Mouse (Mus musculus) embryo, embryonic 10.5 days (tissue): ENCODE data around the gene Exosc8.
A peak's percentile ranks its signal among the peaks of the same experiment; 100 is the strongest.
"Not testable (repeated sequence)": the region's sequence is repeated elsewhere in the genome, so short reads cannot be mapped to it uniquely, and the experiment has no call there.

Experiments
- DNase-seq: peaks from one replicate; pipeline ENCODE4 v3.0.0-alpha.2; 2015; ENCODE audit warnings: low spot score

Gene Exosc8

DNA sequence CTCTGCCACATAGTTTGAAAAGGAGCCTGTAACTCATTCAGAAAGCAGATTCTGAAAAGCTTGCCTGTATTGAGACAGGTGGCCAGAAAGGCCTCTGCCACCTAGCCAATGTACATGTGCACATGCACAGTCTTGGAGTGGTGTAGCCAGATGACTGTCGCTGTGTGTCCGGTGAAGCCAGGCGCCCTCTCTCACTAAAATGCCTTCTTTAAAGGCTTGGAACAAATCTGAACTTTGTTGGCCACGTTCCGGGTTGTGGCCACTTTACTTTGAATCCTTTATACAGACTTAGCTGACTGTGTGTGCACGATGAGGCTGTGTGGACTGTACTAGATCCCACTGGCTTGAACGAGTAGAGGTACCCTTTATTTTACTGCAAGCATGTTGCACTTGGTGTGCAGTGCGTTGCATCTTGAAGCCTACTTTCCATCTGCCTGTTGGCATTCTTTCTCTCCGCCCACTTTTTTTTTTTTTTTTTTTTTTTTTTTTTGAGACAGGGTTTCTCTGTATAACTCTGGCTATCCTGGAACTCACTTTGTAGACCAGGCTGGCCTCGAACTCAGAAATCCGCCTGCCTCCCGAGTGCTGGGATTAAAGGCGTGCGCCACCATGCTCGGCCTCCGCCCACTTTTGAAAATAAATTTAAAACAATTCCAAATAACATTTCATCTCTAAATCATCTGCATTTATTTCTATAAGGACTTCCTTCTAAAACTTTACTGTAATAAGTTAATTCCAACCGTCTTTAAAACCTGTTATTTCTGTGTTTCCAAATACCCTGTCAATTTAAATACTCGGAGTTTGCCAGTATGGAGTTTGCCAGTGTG lies 1.1 kb upstream of the Exosc8 start:
- DNase-seq, result peak; percentile 51

DNA sequence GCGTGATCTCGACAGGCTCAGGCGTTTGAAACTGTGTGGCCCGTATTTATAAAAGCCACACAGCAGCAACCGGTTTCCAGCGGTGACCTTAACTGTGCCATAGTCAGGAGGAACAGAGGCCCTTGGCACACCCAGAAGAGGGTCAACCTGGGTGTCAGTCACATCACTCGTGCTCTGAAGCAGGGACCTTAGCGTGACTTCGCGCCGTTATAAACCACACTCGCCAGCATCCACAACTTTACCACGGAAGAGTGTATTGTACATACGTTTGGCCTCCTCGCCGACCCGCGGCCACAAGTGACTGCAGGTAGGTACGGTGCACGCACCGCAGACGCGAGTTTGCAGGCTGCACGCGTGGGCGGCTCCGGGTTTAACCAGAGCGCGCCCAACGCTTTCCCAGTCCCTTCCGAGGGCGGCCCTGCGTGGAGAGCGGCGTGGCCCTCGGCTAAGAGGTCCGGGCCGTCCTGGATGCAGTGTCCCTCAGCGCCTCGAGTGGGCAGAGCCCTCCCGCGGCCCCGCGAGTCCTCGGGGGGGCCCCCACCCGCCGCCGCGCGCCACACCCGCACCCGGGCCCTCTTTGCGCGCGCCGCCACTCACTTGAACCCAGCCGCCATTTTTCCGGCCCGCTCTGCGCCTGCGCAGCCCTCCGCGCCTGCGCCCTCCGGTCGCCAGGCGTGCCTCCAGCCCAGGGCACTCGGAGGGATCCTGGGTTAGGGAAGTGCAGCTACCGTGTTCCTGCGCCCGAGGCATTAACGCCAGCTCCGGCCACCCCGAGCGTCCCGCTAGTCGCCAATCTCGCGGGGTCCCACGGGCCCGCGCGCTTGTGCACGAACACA lies 564 bp downstream of the Exosc8 start:
- peak; percentile 89 for DNase-seq

GRCm38 (mm10) chr3:54732371-54732770 lies 2.8 kb downstream of the Exosc8 start:
- no peak for DNase-seq

DNA sequence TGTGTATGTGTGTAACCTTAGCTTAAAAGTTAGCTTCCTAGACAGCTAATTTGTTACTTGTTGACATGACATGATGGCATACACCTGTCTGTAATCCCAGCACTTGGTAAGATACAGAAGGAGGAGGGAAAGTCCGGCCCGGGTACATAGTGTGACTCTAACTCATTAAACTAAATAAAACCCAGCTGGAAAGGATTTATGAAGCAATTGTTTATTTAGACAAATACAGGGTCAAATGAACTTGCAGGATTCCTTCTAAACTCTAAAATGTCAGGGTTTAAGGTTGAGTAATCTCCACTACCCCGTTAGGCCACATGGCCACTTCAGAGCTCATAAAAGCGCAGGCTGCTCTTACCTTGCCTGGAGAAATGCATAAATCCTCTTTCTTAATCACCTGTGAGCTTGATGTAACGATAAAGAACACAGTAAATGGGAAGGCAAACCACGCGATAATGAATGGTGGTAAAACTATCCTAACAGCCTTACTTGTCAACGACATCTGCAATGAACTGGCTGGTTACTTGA lies 3.5 kb downstream of the Exosc8 start:
- no peak for DNase-seq

DNA sequence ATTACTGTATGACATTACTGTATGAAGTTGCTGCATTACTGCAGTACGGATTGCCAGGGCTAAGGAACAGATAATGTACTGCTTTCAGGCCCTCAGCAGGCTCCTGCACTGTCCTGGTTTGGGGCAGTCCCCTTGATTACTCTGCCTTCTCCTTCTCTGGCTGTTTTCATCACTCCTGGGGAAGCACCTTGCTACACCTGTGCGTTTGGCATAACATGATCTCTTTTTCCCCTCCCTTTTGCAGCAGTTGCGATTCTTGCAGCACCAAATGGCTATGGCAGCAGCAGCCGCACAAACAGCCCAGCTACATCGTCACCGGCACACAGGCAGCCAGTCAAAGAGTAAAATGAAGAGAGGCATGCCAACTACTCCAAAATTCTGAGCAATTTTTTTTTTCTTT lies 7.1 kb downstream of the Exosc8 start:
- DNase-seq, result no peak

GRCm38 (mm10) chr3:54727588-54727987 lies 7.6 kb downstream of the Exosc8 start:
- DNase-seq, result no peak

- no peak for DNase-seq
Measured at GRCm38 (mm10) chr3:54725344-54725743, 9.8 kb downstream of the Exosc8 start.

DNA sequence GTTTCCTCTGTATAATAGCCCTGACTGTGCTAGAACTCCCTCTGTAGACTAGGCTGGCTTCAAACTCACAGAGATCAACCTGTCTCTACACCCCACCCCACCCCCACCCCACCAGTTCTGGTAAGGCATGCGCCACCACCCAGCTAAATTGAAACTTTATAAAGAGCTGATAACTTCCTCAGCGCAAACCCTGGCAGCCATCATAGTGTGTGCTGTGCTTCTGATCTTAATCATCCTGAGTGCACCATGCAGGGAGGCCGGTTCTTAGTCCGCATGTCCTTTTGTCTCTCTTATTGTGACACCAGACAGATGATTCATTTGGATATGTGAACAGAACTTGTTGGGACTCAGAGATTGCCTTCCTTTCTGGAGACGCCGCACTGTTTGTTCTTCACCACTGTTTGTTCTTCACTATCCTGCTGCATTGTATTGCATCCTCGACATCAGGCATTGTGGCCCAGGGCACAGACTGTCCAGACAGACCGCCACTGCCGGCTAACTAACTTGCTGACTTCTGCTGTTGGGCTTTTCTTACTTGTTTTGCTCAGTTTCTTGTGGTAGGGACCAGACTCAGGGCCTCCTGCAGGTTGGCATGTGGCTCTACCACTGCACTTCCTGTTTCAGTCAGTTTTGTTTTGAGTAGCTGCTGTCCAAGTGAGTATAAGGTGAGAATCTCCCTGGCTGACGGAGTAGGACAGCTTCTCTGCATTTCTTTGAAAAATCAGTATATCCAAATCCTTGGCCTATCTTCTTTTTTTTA lies 11.3 kb downstream of the Exosc8 start:
- no peak for DNase-seq

DNA sequence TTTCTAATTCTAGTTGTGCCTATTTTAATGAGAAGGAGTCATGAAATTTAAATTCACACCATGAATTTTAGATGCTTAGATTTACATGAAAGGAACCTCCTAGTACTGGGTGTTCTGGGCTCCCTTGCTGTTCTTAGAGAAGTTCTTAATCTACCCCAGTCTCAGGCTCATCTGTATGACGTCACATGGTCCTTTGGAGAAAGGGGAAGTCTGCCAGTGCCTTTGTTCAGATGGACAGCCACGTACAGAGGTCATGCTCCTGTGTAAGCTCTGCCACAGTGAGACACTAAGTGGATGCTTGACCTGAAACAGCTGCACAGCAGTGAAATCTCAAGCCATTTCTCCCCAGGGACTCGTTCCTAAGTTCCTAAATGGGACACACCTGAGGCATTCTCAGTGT lies 16.2 kb downstream of the Exosc8 start:
- DNase-seq, result peak; percentile 7

- no peak for DNase-seq
Measured at GRCm38 (mm10) chr3:54717348-54717747, 17.8 kb downstream of the Exosc8 start.

GRCm38 (mm10) chr3:54715461-54715860 lies 19.7 kb downstream of the Exosc8 start:
- DNase-seq, result no peak

- no peak for DNase-seq
Measured at GRCm38 (mm10) chr3:54714253-54714652, 20.9 kb downstream of the Exosc8 start, which contains the start of gene Gm21958. Gm21958 (minus strand) TSS chr3:54714353.

GRCm38 (mm10) chr3:54708972-54709371 lies 26.2 kb downstream of the Exosc8 start:
- DNase-seq, result no peak

DNA sequence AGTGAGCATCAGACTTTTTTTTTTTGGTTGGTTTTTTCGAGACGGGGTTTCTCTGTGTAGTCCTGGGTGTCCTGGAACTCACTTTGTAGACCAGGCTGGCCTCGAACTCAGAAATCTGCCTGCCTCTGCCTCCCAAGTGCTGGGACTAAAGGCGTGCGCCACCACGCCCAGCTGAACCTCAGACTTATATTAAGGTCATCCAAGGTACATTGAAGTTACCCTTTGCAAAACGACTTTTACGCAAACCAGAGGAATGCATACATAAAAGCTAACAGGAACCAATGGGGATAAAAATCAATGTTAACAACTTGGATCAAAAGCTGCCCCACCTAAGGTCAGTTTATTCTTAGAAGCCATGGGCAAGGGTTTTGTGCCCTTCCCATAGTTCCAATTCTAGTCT lies 31.1 kb downstream of the Exosc8 start:
- not testable (repeated sequence) for DNase-seq

- no peak for DNase-seq
Measured at GRCm38 (mm10) chr3:54699759-54700301, 35.4 kb downstream of the Exosc8 start.

DNA sequence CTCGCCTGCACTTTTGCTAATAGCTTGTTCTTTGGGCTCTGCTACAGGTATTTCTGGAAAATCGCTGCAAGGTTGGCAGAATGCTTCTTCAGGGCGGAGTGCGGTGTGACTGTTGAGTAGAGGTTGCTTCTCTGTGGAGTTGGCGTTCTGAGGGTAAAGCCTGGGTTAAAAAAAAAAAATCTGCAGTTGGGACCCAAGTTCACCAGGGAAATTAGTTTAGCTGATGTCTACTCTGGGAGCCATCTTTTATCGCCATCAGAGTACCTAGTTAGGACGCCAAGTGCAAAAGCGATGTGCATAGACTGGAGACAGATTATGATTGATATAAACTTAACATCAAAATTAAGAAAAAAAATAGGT lies 42.2 kb downstream of the Exosc8 start:
- no peak for DNase-seq

DNA sequence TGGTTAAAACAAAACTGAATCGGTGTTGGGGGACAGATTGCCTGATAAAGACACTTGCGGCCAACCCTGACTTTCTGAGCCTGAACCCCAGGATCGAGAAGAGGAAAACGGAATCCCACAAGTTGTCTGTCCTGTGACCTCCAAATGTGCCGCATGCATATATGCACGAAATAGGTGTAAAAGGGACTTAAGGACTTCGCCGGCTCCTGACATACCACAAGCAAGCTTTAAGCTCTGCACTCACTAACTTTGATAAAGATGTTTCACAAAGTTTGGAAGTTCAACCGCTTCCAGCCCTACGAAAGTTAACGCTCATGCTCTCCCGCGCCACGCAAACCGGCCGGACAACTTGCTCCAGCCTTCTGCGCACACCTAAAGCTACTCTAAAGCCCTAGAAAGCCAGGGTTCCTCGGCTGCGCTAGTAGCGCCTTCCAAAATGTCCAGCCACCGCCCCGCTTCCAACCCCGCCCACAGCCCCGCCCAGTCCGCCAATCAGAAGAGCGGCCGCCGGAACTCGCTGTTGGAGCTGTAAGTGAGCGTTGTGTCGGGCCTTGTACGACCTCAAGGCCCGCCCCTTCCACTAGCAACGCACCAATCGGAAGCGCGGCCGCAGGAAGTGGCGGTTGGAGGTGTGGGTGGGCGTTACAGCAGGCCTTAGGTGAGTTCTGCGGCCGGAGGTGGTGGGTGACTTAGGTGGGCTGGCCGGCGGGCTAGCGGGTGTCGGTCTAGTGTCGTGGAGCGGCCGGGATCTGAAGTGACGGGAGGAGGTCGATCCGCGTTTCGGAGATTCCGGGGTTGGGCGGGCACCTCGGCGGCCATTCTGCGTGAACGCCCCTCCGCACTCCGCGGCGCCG lies 42.8 kb downstream of the Exosc8 start, which contains the start of gene Supt20:
TSS of gene Supt20 (plus strand) at position 606 of the 854 bp plus-strand sequence.
- peak; percentile 98 for DNase-seq

DNA sequence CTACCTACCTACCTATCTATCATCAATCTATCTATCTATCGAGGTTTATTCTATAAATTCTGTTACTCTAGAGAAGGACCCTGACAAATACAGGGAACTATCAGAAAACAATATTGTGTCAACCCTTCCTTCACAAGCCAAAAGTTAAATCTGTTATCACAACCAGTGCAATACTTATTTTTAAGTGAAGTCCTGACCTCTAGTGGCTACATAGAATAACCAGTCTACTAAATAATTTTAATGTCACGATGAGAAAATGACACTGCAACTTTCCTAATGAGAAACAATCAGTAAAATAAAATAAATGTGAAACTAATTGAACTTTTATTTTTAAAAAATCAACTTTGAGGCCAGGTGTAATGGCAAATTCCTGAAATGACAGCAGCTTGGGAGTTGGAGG lies 46.1 kb downstream of the Exosc8 start:
- DNase-seq, result peak; percentile 45

GRCm38 (mm10) chr3:54687245-54687644 lies 47.9 kb downstream of the Exosc8 start:
- DNase-seq, result no peak

GRCm38 (mm10) chr3:54685202-54685601 lies 50.0 kb downstream of the Exosc8 start:
- no peak for DNase-seq
